Mouse (Mus musculus) ES-E14 (cell line): ENCODE results near the gene Scd4. TPM values are rescaled to one million over a fixed set of nuclear protein-coding genes. Genes with fewer than 3 reads are reported as not detected.

ENCODE experiments used
- DNase-seq: peaks from one replicate; pipeline ENCODE4 v3.0.0-alpha.2; 2013; ENCODE audit warnings: low read depth, low spot score
- H3K27ac ChIP-seq: 2 replicates; pipeline ENCODE4 v1.5.1; 2012; ENCODE audit warnings: low read depth, mild to moderate bottlenecking, low read length, moderate library complexity, mixed read lengths; ENCODE audit not compliant: poor library complexity, insufficient read depth, severe bottlenecking
- H3K36me3 ChIP-seq: 2 replicates; pipeline ENCODE4 v1.6.1; 2012; ENCODE audit warnings: mild to moderate bottlenecking, low read length, moderate library complexity, mixed read lengths; ENCODE audit not compliant: control insufficient read depth, poor library complexity, insufficient read depth, severe bottlenecking
- H3K4me1 ChIP-seq, 2 experiments: fragments of 150-350 bp in 1 of 2; sonication (generic) in 1 of 2; 2 replicates each; pipeline ENCODE4 v1.6.1; 2012; ENCODE audit warnings: low read length in 2 of 2, mild to moderate bottlenecking in 1 of 2, mixed read lengths in 1 of 2; ENCODE audit not compliant: control insufficient read depth in 2 of 2, insufficient read depth in 2 of 2, poor library complexity in 1 of 2
- H3K4me3 ChIP-seq, 2 experiments: fragments of 150-350 bp in 1 of 2; sonication (generic) in 1 of 2; 2 replicates each; pipeline ENCODE4 v1.5.1; 2012; ENCODE audit warnings: low read length in 2 of 2, low read depth in 1 of 2, mild to moderate bottlenecking in 1 of 2, mixed read lengths in 1 of 2; ENCODE audit not compliant: insufficient read depth in 1 of 2, poor library complexity in 1 of 2, severe bottlenecking in 1 of 2
- H3K9ac ChIP-seq: 2 replicates; pipeline ENCODE4 v1.6.1; 2012; ENCODE audit warnings: low read depth, mild to moderate bottlenecking, low read length, mixed read lengths; ENCODE audit not compliant: poor library complexity, insufficient read depth, severe bottlenecking
- H3K9me3 ChIP-seq: fragments of 150-350 bp; sonication (generic); 2 replicates; pipeline ENCODE4 v1.6.1; 2012; ENCODE audit warnings: low read depth, mild to moderate bottlenecking, low read length; ENCODE audit not compliant: control insufficient read depth, insufficient read depth
- CHD2 ChIP-seq: IDR thresholded peaks from 2 replicates; pipeline ENCODE4 v1.6.1; 2014; ENCODE audit warnings: mild to moderate bottlenecking, low read depth, low read length, inconsistent platforms
- HCFC1 ChIP-seq: IDR thresholded peaks from 2 replicates; pipeline ENCODE4 v1.6.1; 2012; ENCODE audit warnings: low read length, inconsistent platforms, borderline replicate concordance; ENCODE audit not compliant: insufficient read depth
- MAFK ChIP-seq: IDR thresholded peaks from 2 replicates; pipeline ENCODE4 v1.6.1; 2014; ENCODE audit warnings: mild to moderate bottlenecking, low read depth, low read length, inconsistent platforms; ENCODE audit not compliant: insufficient read depth
- ZC3H11A ChIP-seq: IDR thresholded peaks from 2 replicates; pipeline ENCODE4 v1.6.1; 2012; ENCODE audit warnings: low read depth, mild to moderate bottlenecking, inconsistent platforms, low read length, borderline replicate concordance
- ZNF384 ChIP-seq: IDR thresholded peaks from 2 replicates; pipeline ENCODE4 v1.6.1; 2012; ENCODE audit warnings: low read depth, low read length, inconsistent platforms
- in situ Hi-C, 2 experiments: fragments of 600-800 bp; cut with MboI; formaldehyde crosslinking; loops; one replicate each; pipeline ENCODE4 v1.15.1; 2025; ENCODE audit warnings: low sequenced_read_pairs in 2 of 2, inconsistent platforms in 1 of 2; ENCODE audit not compliant: unreplicated experiment in 2 of 2
- total RNA-seq: library from RNA; depleted of rRNA; stranded (reverse); fragments of 300-350 nt; gene quantifications from 2 replicates; pipeline ENCODE4 v1.2.3, GENCODE M21; 2012; rRNA removed

Scd4 gene
- 0.13 TPM in 1 of 2 replicates, not detected in the other for total RNA-seq

DNA sequence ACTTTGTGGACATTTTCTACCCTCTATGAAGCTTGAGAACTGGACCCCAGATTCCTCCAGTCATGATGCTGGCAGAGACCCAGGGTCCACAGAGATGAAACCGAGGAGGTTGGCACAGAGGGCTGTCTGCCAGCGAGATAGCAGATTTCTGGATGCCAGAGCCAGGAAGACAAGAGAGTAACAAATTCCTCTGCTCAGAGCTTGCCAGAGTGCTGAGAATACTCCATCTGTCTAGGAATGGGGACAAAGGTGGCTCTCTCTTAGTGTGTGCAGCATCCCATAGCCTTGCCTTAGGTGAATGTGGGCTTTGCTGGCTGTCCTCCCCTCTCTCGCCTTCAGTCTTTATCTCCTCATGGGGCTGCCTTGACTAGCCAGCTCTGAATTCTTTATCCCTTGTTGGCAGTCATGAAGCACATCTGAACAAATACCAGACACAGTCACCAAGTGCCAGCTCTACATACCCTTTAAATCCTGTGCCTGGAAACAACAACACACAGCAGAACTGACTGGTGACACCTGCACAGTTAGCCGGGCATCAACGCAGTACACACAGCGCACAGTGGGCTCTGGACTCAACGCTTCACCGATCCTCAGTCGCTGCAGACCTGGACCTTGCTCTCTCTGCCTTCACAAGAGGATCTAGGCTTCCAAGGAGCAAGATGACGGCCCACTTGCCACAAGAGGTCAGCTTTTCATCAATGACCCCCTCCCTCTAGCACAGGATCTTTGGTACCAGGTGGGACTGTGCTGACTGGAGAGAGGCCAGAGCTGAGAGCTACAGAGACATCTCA is at the start of gene Scd4:
TSS of gene Scd4 (plus strand) at position 260 of the 791 bp plus-strand sequence.
- Histone ChIP-seq H3K27ac (no peak within 1 kb of the TSS; the same call in 1 of the 2 replicates), H3K4me1 (no peaks in the 10 kb centered on the region), H3K9me3 (no peaks in the 10 kb centered on the region), H3K9ac (no peak within 1 kb of the TSS), H3K36me3 (no peaks in the 10 kb centered on the region), H3K4me3 (no peak within 1 kb of the TSS)
- TF ChIP-seq CHD2 (no peak), HCFC1 (no peak), ZNF384 (no peak), ZC3H11A (no peak), MAFK (no peak)
- DNase-seq = no peak
- in situ Hi-C loops = no loop called here

DNA sequence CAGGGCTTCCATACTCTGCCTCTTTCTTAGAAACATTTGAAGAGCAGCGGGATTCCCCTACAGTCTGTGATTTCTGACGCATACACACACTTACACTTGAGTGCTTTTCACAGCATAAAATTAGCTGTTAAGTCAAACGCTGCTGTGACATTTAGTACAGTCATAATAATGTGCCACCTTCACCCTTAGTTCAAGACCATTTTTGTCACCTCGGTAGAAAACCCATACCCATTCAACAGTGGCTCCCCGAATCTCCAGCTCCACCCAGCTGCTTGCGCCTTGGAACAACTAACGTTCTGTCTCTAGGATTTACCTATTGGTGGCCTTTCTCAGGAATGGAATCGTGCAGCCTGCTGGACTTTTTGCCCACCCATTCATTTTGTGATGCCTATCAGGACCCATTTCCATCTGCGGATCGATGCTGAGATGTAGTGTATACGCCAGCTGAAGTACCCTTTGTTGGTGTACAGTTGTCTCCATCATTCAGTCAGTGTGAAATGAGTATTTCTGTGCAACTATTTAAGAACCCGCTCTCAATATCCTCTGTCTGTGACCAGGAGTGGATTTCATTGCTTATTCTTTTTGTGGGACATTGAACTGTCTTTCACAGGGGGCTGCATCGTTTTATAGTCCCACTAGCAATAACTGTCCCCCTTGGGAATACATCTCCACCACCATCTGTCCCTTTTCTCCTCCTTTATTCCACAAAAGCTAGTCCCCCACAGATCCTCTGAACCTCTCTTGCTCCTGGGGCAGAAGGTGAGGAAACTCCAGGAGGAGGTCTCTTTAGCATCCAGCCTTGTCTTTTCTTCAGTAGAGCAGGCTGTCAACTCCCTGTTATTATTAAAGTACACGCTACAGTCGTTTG is 49.5 kb upstream of the Scd4 start:
- H3K4me3 ChIP-seq = peak overlapping the region in 1 of 2 experiments; percentile 62; a peak in 2 of 4 replicates
- H3K27ac ChIP-seq = peak overlapping the region; percentile 23; the same call in 1 of the 2 replicates
- no peaks in the 10 kb centered on the region for H3K36me3 ChIP-seq
- no peaks in the 10 kb centered on the region for H3K9me3 ChIP-seq
- H3K4me1 ChIP-seq = peaks cover 26 to 34% of the 10 kb centered on the region in 2 experiments
- DNase-seq = no peak
- in situ Hi-C loops = no loop called here
- TF ChIP-seq CHD2 (no peak), MAFK (no peak), HCFC1 (no peak), ZNF384 (no peak), ZC3H11A (no peak)
- peak overlapping the region; percentile 3; the same call in 1 of the 2 replicates for H3K9ac ChIP-seq

DNA sequence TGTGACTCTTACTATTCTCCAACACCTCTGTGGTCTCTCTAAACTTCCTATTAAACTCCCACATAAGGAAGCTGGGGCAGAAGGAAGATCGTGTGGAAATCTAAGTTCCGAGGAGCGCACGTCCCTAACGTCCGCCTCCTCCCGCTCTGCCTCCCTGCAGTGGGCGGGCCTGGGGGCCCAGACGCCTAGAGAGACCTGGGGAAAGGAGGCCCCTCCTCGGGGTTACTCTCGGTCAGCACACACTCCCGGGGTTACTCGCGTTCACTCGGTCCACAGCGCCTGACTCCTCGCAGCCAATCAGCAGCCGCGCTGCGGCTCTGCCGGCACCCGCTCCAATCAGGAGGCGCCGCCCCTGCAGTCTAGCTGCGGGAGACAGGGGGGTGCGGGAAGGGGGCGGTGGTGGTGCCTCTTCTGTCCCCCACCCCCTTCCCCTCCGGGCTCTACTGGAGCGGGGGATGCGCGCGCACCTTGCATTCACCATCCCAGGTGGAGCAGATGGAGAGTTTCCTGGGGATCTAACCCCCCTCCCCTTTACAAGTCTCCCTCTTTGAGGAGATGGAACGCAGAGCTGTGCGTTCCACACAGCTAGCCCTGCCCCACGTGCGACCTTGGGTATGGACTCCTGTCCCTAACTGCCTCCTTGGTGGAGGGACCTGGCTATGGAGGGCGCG is 48.7 kb upstream of the Scd4 start:
- Histone ChIP-seq H3K4me1 (peaks cover 24 to 28% of the 10 kb centered on the region in 2 experiments), H3K27ac (peak overlapping the region; percentile 87), H3K9me3 (no peaks in the 10 kb centered on the region), H3K9ac (peak overlapping the region; percentile 82), H3K36me3 (no peaks in the 10 kb centered on the region), H3K4me3 (peak overlapping the region; percentile 63 to 74)
- no peak for TF ChIP-seq HCFC1
- no peak; the same call in 1 of the 2 replicates for TF ChIP-seq CHD2
- TF ChIP-seq MAFK = no peak
- no peak for TF ChIP-seq ZC3H11A
- no peak for TF ChIP-seq ZNF384
- in situ Hi-C loops = no loop called here
- DNase-seq = peak; percentile 99

GRCm38 (mm10) chr19:44284723-44285122 is 48.2 kb upstream of the Scd4 start:
- no peak for TF ChIP-seq MAFK
- TF ChIP-seq HCFC1 = no peak
- no peak for TF ChIP-seq ZC3H11A
- no peak for TF ChIP-seq CHD2
- TF ChIP-seq ZNF384 = no peak
- peak overlapping the region; percentile 63 to 74 for H3K4me3 ChIP-seq
- DNase-seq = no peak

More at GRCm38 (mm10) chr19:44284723-44285122, 48.2 kb upstream of the Scd4 start:
- peak overlapping the region; percentile 82 for H3K9ac ChIP-seq
- H3K4me1 ChIP-seq = peaks cover 19 to 22% of the 10 kb centered on the region in 2 experiments
- H3K27ac ChIP-seq = peak overlapping the region; percentile 87
- in situ Hi-C loops = no loop called here
- H3K36me3 ChIP-seq = no peaks in the 10 kb centered on the region
- no peaks in the 10 kb centered on the region for H3K9me3 ChIP-seq
